ENCODE assay signal across 13 mouse cellular contexts in genomic region chr15:13287878-13288277, GRCm38 (mm10).
DNase-seq lines count a peak whose midpoint lies in the region; ATAC-seq and TF ChIP-seq lines count a peak whose summit lies in the region.
"Had no signal": no experiment of that assay in that cellular context is flagged by ENCODE, and none has a peak within 500 bp of the region (broad histone marks: within the 10 kb centered on the region; RNA-seq: fewer than 3 reads in every experiment).

No protein-coding gene starts in this region.

- TF ChIP-seq CTCF in hindbrain, postnatal 0 days (IDR thresholded peaks at IDR 0.05; ENCODE audit: low read depth) = no peak

- no peaks in the 10 kb centered on the region for H3K9me3 ChIP-seq in hindbrain, postnatal 0 days (ENCODE audit: low read length)
- no peaks in the 10 kb centered on the region for H3K9me3 ChIP-seq in hindbrain, embryonic 10.5 days
- no peaks in the 10 kb centered on the region for H3K9me3 ChIP-seq in embryonic facial prominence, embryonic 14.5 days (ENCODE audit: control insufficient read depth, low read length)
- H3K9me3 ChIP-seq in limb, embryonic 11.5 days (ENCODE audit: control insufficient read depth, low read length) = no peaks in the 10 kb centered on the region
- H3K9me3 ChIP-seq: lung, embryonic 15.5 days had no signal

- ATAC-seq in hindbrain, postnatal 0 days = no peak
- no peak for ATAC-seq in embryonic facial prominence, embryonic 14.5 days (ENCODE audit: low read depth)
- ATAC-seq in limb, embryonic 11.5 days (ENCODE audit: insufficient number of reproducible peaks, low FRiP score, low TSS enrichment, low read depth) = no peak
- ATAC-seq: Patski had no signal

- H3K4me1 ChIP-seq in hindbrain, postnatal 0 days (ENCODE audit: insufficient read depth, low read length) = no peaks in the 10 kb centered on the region
- no peaks in the 10 kb centered on the region for H3K4me1 ChIP-seq in hindbrain, embryonic 10.5 days (replicated peaks)
- H3K4me1 ChIP-seq in embryonic facial prominence, embryonic 14.5 days (ENCODE audit: control insufficient read depth, insufficient read depth, low read length) = peaks cover 13% of the 10 kb centered on the region
- H3K4me1 ChIP-seq in limb, embryonic 11.5 days (ENCODE audit: control insufficient read depth, insufficient read depth, low read length) = no peaks in the 10 kb centered on the region
- H3K4me1 ChIP-seq: lung, embryonic 15.5 days had no signal

- no peak overlapping the region for H3K27ac ChIP-seq in hindbrain, postnatal 0 days
- H3K27ac ChIP-seq in hindbrain, embryonic 10.5 days = no peak overlapping the region
- no peak overlapping the region for H3K27ac ChIP-seq in embryonic facial prominence, embryonic 14.5 days (replicated peaks; ENCODE audit: low read depth, low read length)
- no peak overlapping the region for H3K27ac ChIP-seq in limb, embryonic 11.5 days (replicated peaks; ENCODE audit: low read depth, low read length)
- H3K27ac ChIP-seq: lung, embryonic 15.5 days had no signal

- no peaks in the 10 kb centered on the region for H3K36me3 ChIP-seq in hindbrain, postnatal 0 days (ENCODE audit: insufficient read depth, low read length)
- H3K36me3 ChIP-seq in hindbrain, embryonic 10.5 days = no peaks in the 10 kb centered on the region
- H3K36me3 ChIP-seq in embryonic facial prominence, embryonic 14.5 days (ENCODE audit: control insufficient read depth, insufficient read depth, low read length) = no peaks in the 10 kb centered on the region
- no peaks in the 10 kb centered on the region for H3K36me3 ChIP-seq in limb, embryonic 11.5 days (ENCODE audit: control insufficient read depth, insufficient read depth, low read length)
- H3K36me3 ChIP-seq: lung, embryonic 15.5 days had no signal

- DNase-seq in hindbrain, postnatal 0 days (ENCODE audit: low spot score) = no peak
- no peak for DNase-seq in hindbrain, embryonic 10.5 days (ENCODE audit: low spot score)
- DNase-seq in Muller cell, postnatal 12 days (ENCODE audit: inconsistent ontology term) = peak; percentile 40
- peak; percentile 46 for DNase-seq in embryonic facial prominence, embryonic 14.5 days (ENCODE audit: low spot score)
- peak; percentile 39 for DNase-seq in limb, embryonic 11.5 days (ENCODE audit: low spot score)
- DNase-seq in testis, postnatal 10 days (ENCODE audit: low spot score) = no peak
- no peak for DNase-seq in gastrocnemius, postnatal 36 days
- DNase-seq in left cerebral cortex, postnatal 10 days (ENCODE audit: extremely low spot score in 1 of 2, low spot score in 2 of 2) = no peak
- DNase-seq: adrenal gland, postnatal 25 days; cerebellum, postnatal 10 days; kidney, adult 18-20 months had no signal

- H3K27me3 ChIP-seq in hindbrain, postnatal 0 days (ENCODE audit: insufficient read depth, low read length) = no peaks in the 10 kb centered on the region
- no peaks in the 10 kb centered on the region for H3K27me3 ChIP-seq in hindbrain, embryonic 10.5 days (ENCODE audit: insufficient read depth, poor library complexity, severe bottlenecking)
- H3K27me3 ChIP-seq in embryonic facial prominence, embryonic 14.5 days (replicated peaks; ENCODE audit: control insufficient read depth, insufficient read depth, low read length) = no peaks in the 10 kb centered on the region
- no peaks in the 10 kb centered on the region for H3K27me3 ChIP-seq in limb, embryonic 11.5 days (ENCODE audit: control insufficient read depth, insufficient read depth, low read length)
- H3K27me3 ChIP-seq: lung, embryonic 15.5 days; Patski had no signal

- peak overlapping the region; percentile 33 for H3K4me2 ChIP-seq in hindbrain, postnatal 0 days (ENCODE audit: low read depth, low read length)
- H3K4me2 ChIP-seq in embryonic facial prominence, embryonic 14.5 days (ENCODE audit: low read depth, low read length) = peak overlapping the region; percentile 54
- H3K4me2 ChIP-seq in limb, embryonic 11.5 days (ENCODE audit: low read depth, severe bottlenecking) = no peak overlapping the region
- H3K4me2 ChIP-seq: lung, embryonic 15.5 days had no signal

- intact Hi-C loops in gastrocnemius, postnatal 36 days (cut with DNase I) = no loop called here
- intact Hi-C loops in left cerebral cortex, postnatal 10 days (cut with DNase I) = no loop called here

- 0 out of 2 replicates have a peak overlapping the region, but pooled peaks have one; percentile 3 for H3K4me3 ChIP-seq in hindbrain, postnatal 0 days (ENCODE audit: low read length)
- H3K4me3 ChIP-seq in hindbrain, embryonic 10.5 days = no peak overlapping the region
- peak overlapping the region; percentile 27 for H3K4me3 ChIP-seq in embryonic facial prominence, embryonic 14.5 days (ENCODE audit: low read depth, low read length)
- no peak overlapping the region for H3K4me3 ChIP-seq in limb, embryonic 11.5 days (ENCODE audit: low read depth, low read length)
- H3K4me3 ChIP-seq: lung, embryonic 15.5 days had no signal

- no peak overlapping the region for H3K9ac ChIP-seq in hindbrain, postnatal 0 days (replicated peaks; ENCODE audit: low read length)
- H3K9ac ChIP-seq in embryonic facial prominence, embryonic 14.5 days (ENCODE audit: low read depth, low read length) = peak overlapping the region; percentile 43; the same call in 1 of the 2 replicates
- no peak overlapping the region for H3K9ac ChIP-seq in limb, embryonic 11.5 days (ENCODE audit: low read length)
- H3K9ac ChIP-seq: lung, embryonic 15.5 days had no signal

- 53% methylated on average over 11 of the region's 11 CpGs for WGBS in hindbrain, postnatal 0 days
- 64% methylated on average over 11 of the region's 11 CpGs for WGBS in hindbrain, embryonic 10.5 days
- WGBS in embryonic facial prominence, embryonic 14.5 days = 31% methylated on average over 11 of the region's 11 CpGs
- WGBS in limb, embryonic 11.5 days = 39% methylated on average over 11 of the region's 11 CpGs

Comparison
In these comparisons a context has a peak if more than half of its experiments do, and no peak if none do; other contexts are left out.
1. H3K4me3 ChIP-seq: peak in hindbrain, postnatal 0 days (single experiment) and embryonic facial prominence, embryonic 14.5 days (single experiment); none in hindbrain, embryonic 10.5 days (single experiment) and limb, embryonic 11.5 days (single experiment).
2. DNase-seq: peak in Muller cell, postnatal 12 days (single experiment), embryonic facial prominence, embryonic 14.5 days (single experiment) and limb, embryonic 11.5 days (single experiment); none in hindbrain, postnatal 0 days (single experiment), hindbrain, embryonic 10.5 days (single experiment), testis, postnatal 10 days (single experiment), gastrocnemius, postnatal 36 days (0 of 2) and left cerebral cortex, postnatal 10 days (0 of 2).